Mouse (Mus musculus) lung, adult 2 months (tissue): ENCODE data around the gene Meis3.

Source experiments
- CTCF ChIP-seq: fragments of 200-500 bp; IDR thresholded peaks from 2 replicates; pipeline ENCODE4 v1.5.1; 2011; ENCODE audit warnings: mild to moderate bottlenecking, low read length, control low read depth; ENCODE audit not compliant: insufficient read depth
- POLR2A ChIP-seq: fragments of 200-500 bp; IDR thresholded peaks from 2 replicates; pipeline ENCODE4 v1.6.1; 2011; ENCODE audit warnings: low read depth, mild to moderate bottlenecking, control low read depth, low read length, borderline replicate concordance; ENCODE audit errors: extremely low read depth

DNA sequence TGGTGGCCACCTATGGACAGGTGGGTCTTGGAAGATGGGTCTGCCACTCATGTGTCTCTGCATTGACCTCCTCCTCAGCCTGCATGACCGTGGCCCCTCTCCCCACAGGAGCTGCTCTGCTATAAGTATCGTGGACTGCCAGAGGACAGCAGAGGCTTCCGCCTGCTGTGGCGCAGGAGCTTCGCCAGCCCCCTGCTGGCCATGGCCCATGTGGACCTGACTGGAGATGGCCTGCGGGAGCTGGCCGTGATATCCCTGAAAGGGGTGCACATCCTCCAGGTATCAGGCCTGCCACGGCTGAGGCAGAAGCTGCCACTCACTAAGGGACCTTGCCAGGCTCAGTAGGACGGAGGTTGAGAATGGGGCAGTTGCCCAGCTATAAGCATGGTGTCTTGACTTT, 49.1 kb upstream of the Meis3 start:
- TF ChIP-seq POLR2A (no peak), CTCF (no peak)
